ENCODE assay signal across 22 mouse cellular contexts in genomic region chr13:97420773-97421172, GRCm38 (mm10).
A peak's percentile ranks its signal among the peaks of the same experiment; 100 is the strongest.
DNase-seq lines count a peak whose midpoint lies in the region; ATAC-seq and TF ChIP-seq lines count a peak whose summit lies in the region.
"Had no signal": no experiment of that assay in that cellular context is flagged by ENCODE, and none has a peak within 500 bp of the region (broad histone marks: within the 10 kb centered on the region; RNA-seq: fewer than 3 reads in every experiment).

No protein-coding gene starts in this region.

- WGBS in heart, embryonic 10.5 days, result 67% methylated on average over 3 of the region's 3 CpGs
- WGBS in kidney, postnatal 0 days, result 43% methylated on average over 3 of the region's 3 CpGs

- H3K27ac ChIP-seq in heart, embryonic 10.5 days, result no peak overlapping the region
- no peak overlapping the region for H3K27ac ChIP-seq in kidney, postnatal 0 days
- H3K27ac ChIP-seq: embryonic facial prominence, embryonic 13.5 days; embryonic facial prominence, embryonic 15.5 days; forebrain, embryonic 10.5 days; forebrain, embryonic 12.5 days had no signal

- H3K27me3 ChIP-seq in heart, embryonic 10.5 days (ENCODE audit: insufficient read depth, poor library complexity, severe bottlenecking), result peaks cover 16% of the 10 kb centered on the region
- no peaks in the 10 kb centered on the region for H3K27me3 ChIP-seq in kidney, postnatal 0 days (ENCODE audit: insufficient read depth, low read length)
- H3K27me3 ChIP-seq: embryonic facial prominence, embryonic 13.5 days; embryonic facial prominence, embryonic 15.5 days; forebrain, embryonic 12.5 days had no signal

- no peak overlapping the region for H3K4me3 ChIP-seq in heart, embryonic 10.5 days
- H3K4me3 ChIP-seq in kidney, postnatal 0 days (replicated peaks; ENCODE audit: low read depth, low read length), result no peak overlapping the region
- H3K4me3 ChIP-seq: embryonic facial prominence, embryonic 13.5 days; embryonic facial prominence, embryonic 15.5 days; erythroblast, embryonic 14.5 days; forebrain, embryonic 10.5 days; forebrain, embryonic 12.5 days had no signal

- peak; percentile 62 for DNase-seq in heart, embryonic 10.5 days (ENCODE audit: low spot score)
- no peak for DNase-seq in heart, adult 9 months (ENCODE audit: low spot score in 2 of 2)
- DNase-seq in kidney, postnatal 0 days (ENCODE audit: low spot score), result peak; percentile 59
- DNase-seq in kidney, adult 9 months, result no peak
- no peak for DNase-seq in urinary bladder, postnatal 36 days (ENCODE audit: low spot score in 2 of 2)
- DNase-seq: adrenal gland, adult 2 months; adrenal gland, postnatal 10 days; adrenal gland, postnatal 25 days; cerebellum, adult 11 months; cerebellum, adult 18-20 months; cerebellum, adult 8-10 months; cerebellum, adult 9-11 months; cerebellum, postnatal 14 days; cerebellum, postnatal 36 days; embryo, embryonic 11 days had no signal

- H3K36me3 ChIP-seq in heart, embryonic 10.5 days, result no peaks in the 10 kb centered on the region
- no peaks in the 10 kb centered on the region for H3K36me3 ChIP-seq in kidney, postnatal 0 days (ENCODE audit: insufficient read depth, low read length)
- H3K36me3 ChIP-seq: embryonic facial prominence, embryonic 13.5 days; embryonic facial prominence, embryonic 15.5 days; forebrain, embryonic 10.5 days; forebrain, embryonic 12.5 days had no signal

- H3K9me3 ChIP-seq in heart, embryonic 10.5 days, result no peaks in the 10 kb centered on the region
- H3K9me3 ChIP-seq in kidney, postnatal 0 days (replicated peaks; ENCODE audit: low read length), result no peaks in the 10 kb centered on the region
- H3K9me3 ChIP-seq: embryonic facial prominence, embryonic 13.5 days; embryonic facial prominence, embryonic 15.5 days; forebrain, embryonic 10.5 days; forebrain, embryonic 12.5 days had no signal

- peaks cover 5% of the 10 kb centered on the region; the same call in 1 of the 2 replicates for H3K4me1 ChIP-seq in heart, embryonic 10.5 days
- H3K4me1 ChIP-seq in kidney, postnatal 0 days (replicated peaks; ENCODE audit: insufficient read depth, low read length), result no peaks in the 10 kb centered on the region

- H3K9ac ChIP-seq in kidney, postnatal 0 days (ENCODE audit: low read depth, low read length), result no peak overlapping the region
- H3K9ac ChIP-seq: embryonic facial prominence, embryonic 13.5 days; embryonic facial prominence, embryonic 15.5 days; forebrain, embryonic 12.5 days had no signal

- no peak for TF ChIP-seq CTCF in kidney, postnatal 0 days (IDR thresholded peaks at IDR 0.05; ENCODE audit: low read depth)

- no peak for ATAC-seq in kidney, postnatal 0 days (replicated peaks; ENCODE audit: low FRiP score, low read depth)
- ATAC-seq: forebrain, embryonic 14.5 days; forebrain, embryonic 16.5 days had no signal

- no peak overlapping the region for H3K4me2 ChIP-seq in kidney, postnatal 0 days (ENCODE audit: low read length)
- H3K4me2 ChIP-seq: embryonic facial prominence, embryonic 13.5 days; embryonic facial prominence, embryonic 15.5 days; forebrain, embryonic 12.5 days had no signal

Comparison
In these comparisons a context has a peak if more than half of its experiments do, and no peak if none do; other contexts are left out.
1. DNase-seq: peak in heart, embryonic 10.5 days (single experiment) and kidney, postnatal 0 days (single experiment); none in heart, adult 9 months (0 of 2), kidney, adult 9 months (single experiment) and urinary bladder, postnatal 36 days (0 of 2).